Mouse (Mus musculus) small intestine, adult 2 months (tissue): ENCODE measurements around the gene Atp8b3. TPM values are rescaled to one million over a fixed set of nuclear protein-coding genes. Genes with fewer than 3 reads are reported as not detected.

ENCODE experiments used
- H3K27ac ChIP-seq: fragments of 200-500 bp; 2 replicates; pipeline ENCODE4 v1.5.1; 2012; ENCODE audit warnings: low read depth, low read length, control low read depth, inconsistent platforms; ENCODE audit not compliant: insufficient read depth
- H3K27me3 ChIP-seq: fragments of 200-500 bp; 2 replicates; pipeline ENCODE4 v1.6.1; 2012; ENCODE audit warnings: mild to moderate bottlenecking, moderate library complexity, low read length, inconsistent platforms; ENCODE audit not compliant: control insufficient read depth, insufficient read depth
- H3K36me3 ChIP-seq: fragments of 200-500 bp; 2 replicates; pipeline ENCODE4 v1.6.1; 2012; ENCODE audit warnings: mild to moderate bottlenecking, low read length, control low read depth, inconsistent platforms; ENCODE audit not compliant: control insufficient read depth, insufficient read depth
- H3K4me1 ChIP-seq: fragments of 200-500 bp; 2 replicates; pipeline ENCODE4 v1.6.1; 2012; ENCODE audit warnings: low read length, inconsistent platforms, mixed read lengths; ENCODE audit not compliant: control insufficient read depth, insufficient read depth, insufficient read length
- H3K4me3 ChIP-seq: fragments of 200-500 bp; 2 replicates; pipeline ENCODE4 v1.5.1; 2012; ENCODE audit warnings: low read depth, mild to moderate bottlenecking, control low read depth, inconsistent platforms, low read length, moderate library complexity
- CTCF ChIP-seq: fragments of 200-500 bp; IDR thresholded peaks from 2 replicates; pipeline ENCODE4 v1.5.1; 2012; ENCODE audit warnings: low read depth, mild to moderate bottlenecking, control low read depth, inconsistent platforms, low read length, moderate library complexity, mixed read lengths; ENCODE audit not compliant: insufficient replicate concordance, insufficient read length; ENCODE audit errors: extremely low read depth
- POLR2A ChIP-seq: fragments of 200-500 bp; IDR thresholded peaks from 2 replicates; pipeline ENCODE4 v1.6.1; 2012; ENCODE audit warnings: low read depth, mild to moderate bottlenecking, control low read depth, inconsistent platforms, low read length, moderate library complexity
- WGBS: fragments of 180-500 bp; shearing (Covaris S2); methylation state at CpG from one replicate; pipeline ENCODE4 v1.1.7; 2018; 5-methylcytosine and 5-hydroxymethylcytosine counted together
- polyA plus RNA-seq: library from polyadenylated mRNA; depleted of rRNA; stranded (reverse); fragments of >200 nt; gene quantifications from 2 replicates; pipeline ENCODE4 v1.2.3, GENCODE M21; 2012

The Atp8b3 gene
- polyA plus RNA-seq, 1 experiment: not detected

DNA sequence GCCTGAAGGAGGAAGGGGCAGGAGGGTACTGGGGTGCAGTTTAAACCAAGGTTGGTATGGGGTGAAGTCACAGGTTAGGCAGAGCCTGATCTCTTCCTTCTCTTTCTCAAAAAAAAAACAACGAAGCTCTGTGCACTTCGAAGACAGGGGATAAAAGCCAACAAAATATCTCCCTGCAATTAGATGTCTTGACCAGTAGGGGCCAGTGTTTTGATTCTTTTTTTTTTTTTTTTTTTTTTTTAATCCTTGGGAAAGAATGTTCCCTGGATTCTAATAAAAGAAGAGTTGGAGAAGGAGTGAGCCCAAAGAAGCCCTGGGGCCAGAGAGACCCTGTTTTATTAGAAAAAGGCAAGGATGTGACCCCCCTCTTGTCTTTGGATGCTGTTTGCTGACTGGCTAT, 19.6 kb downstream of the Atp8b3 start:
- Histone ChIP-seq H3K36me3 (no peaks in the 10 kb centered on the region), H3K4me1 (no peaks in the 10 kb centered on the region), H3K27me3 (peaks cover 9% of the 10 kb centered on the region; the same call in 1 of the 2 replicates), H3K4me3 (no peak overlapping the region), H3K27ac (no peak overlapping the region)
- no peak for TF ChIP-seq CTCF
- TF ChIP-seq POLR2A: no peak
- 76% methylated on average over 2 of the region's 2 CpGs for WGBS

DNA sequence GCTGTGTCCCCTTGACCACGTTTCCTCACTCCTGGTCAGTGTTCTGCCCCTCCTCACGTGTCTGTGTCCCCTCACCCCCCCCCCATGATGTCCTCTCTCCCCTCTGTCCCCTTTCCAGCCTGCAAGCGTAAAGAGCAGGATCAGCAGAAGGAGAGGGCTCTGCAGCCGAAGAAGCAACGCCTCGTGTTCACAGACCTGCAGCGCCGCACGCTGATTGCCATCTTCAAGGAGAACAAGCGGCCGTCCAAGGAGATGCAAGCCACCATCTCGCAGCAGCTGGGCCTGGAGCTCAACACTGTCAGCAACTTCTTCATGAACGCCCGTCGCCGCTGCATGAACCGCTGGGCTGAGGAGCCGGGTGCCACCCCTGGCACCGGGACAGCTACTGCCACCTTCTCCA, 25.2 kb downstream of the Atp8b3 start:
- no peak overlapping the region for H3K4me3 ChIP-seq
- TF ChIP-seq POLR2A: no peak
- TF ChIP-seq CTCF: no peak
- H3K27me3 ChIP-seq: peaks cover 24% of the 10 kb centered on the region
- no peaks in the 10 kb centered on the region for H3K36me3 ChIP-seq
- 29% methylated on average over 19 of the region's 19 CpGs for WGBS
- H3K4me1 ChIP-seq: no peaks in the 10 kb centered on the region; the same call in 1 of the 2 replicates
- no peak overlapping the region for H3K27ac ChIP-seq

DNA sequence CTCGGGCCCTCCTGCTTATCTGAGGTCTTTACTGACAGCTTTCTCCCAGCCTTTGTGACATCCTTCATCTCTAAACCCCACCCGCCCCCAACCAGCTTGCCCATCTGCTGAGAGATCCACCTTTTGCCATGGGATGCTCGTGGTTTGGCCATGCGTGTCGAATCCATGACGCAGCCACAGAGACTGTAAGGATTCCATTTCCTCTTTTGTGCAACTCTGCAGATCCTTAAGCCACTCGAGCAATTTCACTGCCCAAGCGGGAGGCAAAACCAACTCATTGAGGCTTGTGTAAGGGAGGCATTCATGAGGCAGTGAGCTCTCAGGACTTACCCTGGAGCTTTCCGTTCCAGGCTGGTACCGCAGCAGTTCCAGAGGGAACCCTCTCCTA, 28.7 kb downstream of the Atp8b3 start:
- Histone ChIP-seq H3K36me3 (no peaks in the 10 kb centered on the region), H3K27me3 (peaks cover 36% of the 10 kb centered on the region), H3K27ac (no peak overlapping the region), H3K4me1 (no peaks in the 10 kb centered on the region; the same call in 1 of the 2 replicates), H3K4me3 (no peak overlapping the region)
- 59% methylated on average over 10 of the region's 10 CpGs for whole genome bisulfite sequencing
- TF ChIP-seq POLR2A (no peak), CTCF (no peak)

DNA sequence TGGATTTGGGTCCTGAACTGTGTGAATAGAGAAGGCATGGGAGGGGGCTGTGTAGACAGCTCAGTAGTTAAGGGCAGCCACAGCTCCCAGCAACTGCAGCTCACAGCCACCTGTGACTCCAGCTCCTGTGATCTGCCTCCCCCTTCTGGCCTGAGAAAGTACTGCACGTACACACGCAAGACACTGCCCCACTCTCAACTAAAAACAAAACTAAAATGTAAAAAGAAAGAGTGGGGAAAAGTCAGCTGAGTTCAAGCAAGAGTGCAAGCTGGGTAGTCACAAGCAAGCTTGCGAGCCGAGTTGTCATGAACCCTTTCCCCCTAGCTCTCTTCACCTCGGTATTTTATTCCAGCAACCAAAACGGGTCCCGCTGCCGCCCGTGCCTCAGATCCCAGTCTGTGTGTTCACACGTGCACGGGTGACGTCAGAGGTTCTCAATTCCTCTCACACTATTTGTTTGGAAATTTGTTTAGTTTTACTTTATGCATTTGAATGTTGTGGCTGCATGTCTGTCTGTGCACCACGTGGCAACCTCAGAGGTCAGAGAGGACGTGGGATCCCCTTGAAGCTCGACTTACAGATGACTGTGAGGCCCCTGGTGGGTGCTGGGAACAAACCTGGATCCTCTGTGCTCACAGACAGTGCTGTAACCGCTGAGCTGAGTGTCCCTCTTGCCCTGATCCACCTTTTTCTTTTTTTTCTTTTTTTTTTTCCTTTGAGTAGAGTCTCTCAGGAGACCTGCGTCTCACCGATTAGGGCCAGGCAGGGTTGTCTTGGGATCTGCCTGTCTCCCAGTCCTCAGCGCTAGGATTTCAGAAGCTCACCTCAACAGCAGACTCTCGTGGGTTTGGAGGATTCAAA, 29.3 kb downstream of the Atp8b3 start:
- 5% methylated on average over 20 of the region's 20 CpGs for WGBS
- Histone ChIP-seq H3K27ac (no peak overlapping the region), H3K36me3 (no peaks in the 10 kb centered on the region), H3K4me1 (no peaks in the 10 kb centered on the region; the same call in 1 of the 2 replicates), H3K4me3 (peak overlapping the region; percentile 61), H3K27me3 (peaks cover 36% of the 10 kb centered on the region)
- peak; percentile 86; the same call in 1 of the 2 replicates for TF ChIP-seq CTCF
- no peak for TF ChIP-seq POLR2A

DNA sequence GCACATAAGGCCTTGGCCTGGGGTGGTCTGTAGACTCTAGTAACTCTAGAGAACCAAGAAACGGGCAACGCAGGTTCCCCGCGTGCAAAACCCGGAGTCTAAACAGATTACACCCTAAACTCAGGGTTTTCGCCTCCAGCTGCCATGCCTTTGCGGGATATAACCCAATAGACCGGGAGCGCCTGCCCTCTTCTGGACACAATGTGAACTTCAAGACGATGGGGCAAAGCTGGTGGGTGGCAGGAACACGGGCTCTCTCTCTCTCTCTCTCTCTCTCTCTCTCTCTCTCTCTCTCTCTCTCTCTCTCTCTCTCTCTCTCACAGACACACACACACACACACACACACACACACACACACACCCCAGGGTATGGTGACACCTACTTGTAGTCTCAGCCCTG, 32.7 kb downstream of the Atp8b3 start:
- TF ChIP-seq POLR2A (no peak), CTCF (peak; percentile 68; the same call in 1 of the 2 replicates)
- Histone ChIP-seq H3K4me3 (no peak overlapping the region), H3K4me1 (no peaks in the 10 kb centered on the region; the same call in 1 of the 2 replicates), H3K36me3 (no peaks in the 10 kb centered on the region), H3K27me3 (peaks cover 46% of the 10 kb centered on the region), H3K27ac (no peak overlapping the region)
- WGBS: under 1% methylated on average over 11 of the region's 11 CpGs

DNA sequence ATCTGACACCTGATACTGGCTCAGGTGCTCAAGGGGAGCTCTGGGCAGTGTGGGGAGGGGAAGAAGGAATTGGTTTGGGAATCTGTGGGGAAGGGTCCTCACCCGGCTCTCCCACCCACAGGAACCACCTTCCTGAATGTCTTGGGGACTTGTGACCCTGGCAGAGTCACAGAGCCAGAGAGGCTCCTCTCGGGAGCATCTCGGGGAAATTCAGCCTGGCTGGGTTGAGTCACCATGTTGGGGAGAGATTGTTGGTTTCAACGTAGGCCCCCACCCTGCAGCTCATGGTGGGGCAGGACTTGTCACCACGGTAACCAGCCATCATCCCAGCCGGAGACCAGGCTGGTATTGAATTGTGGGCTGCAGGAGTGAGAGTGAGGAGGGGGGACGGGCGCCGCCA, 34.2 kb downstream of the Atp8b3 start:
- 13% methylated on average over 9 of the region's 9 CpGs for WGBS
- H3K27me3 ChIP-seq: peaks cover 54% of the 10 kb centered on the region
- no peak overlapping the region for H3K4me3 ChIP-seq
- no peaks in the 10 kb centered on the region; the same call in 1 of the 2 replicates for H3K4me1 ChIP-seq
- no peaks in the 10 kb centered on the region for H3K36me3 ChIP-seq
- no peak overlapping the region for H3K27ac ChIP-seq
- TF ChIP-seq CTCF: no peak

DNA sequence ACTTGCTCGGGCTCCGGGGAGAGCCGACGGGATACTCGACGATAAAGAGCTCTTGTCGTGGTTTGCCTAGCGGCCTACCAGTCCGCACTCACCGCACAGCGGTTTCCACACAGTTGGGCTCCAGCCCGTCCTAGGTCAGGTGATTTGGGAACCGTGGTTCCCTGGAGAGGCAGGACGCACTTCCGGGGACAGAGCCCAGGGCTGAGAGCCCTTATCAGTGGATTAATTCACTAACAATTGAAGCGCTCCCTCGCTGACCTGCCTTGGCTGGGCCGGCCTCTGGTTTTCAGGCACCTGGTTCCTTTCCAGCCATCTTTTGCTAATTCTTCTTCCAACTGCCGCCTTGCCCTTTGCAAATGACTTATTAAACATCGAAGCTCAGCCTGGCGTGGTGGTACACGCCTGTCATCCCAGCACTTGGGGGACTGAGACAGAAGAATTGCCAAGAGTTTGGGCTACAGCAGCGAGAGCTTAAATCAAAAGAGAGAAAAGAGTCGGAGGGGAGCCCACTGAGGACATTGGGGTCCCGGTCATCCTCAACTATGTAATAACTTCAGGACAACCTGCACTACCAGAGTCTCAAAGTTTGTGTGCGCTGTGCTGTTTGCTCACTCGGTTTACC, 35.2 kb downstream of the Atp8b3 start:
- no peak for TF ChIP-seq POLR2A
- no peak for TF ChIP-seq CTCF
- Histone ChIP-seq H3K4me3 (peak overlapping the region; percentile 24; the same call in 1 of the 2 replicates), H3K27me3 (peaks cover 60% of the 10 kb centered on the region), H3K27ac (no peak overlapping the region), H3K36me3 (no peaks in the 10 kb centered on the region), H3K4me1 (no peaks in the 10 kb centered on the region)
- WGBS: 6% methylated on average over 27 of the region's 27 CpGs
